ENCODE assay signal across 10 mouse cellular contexts in genomic region chr11:49931037-49931625, GRCm38 (mm10). TPM values are rescaled to one million over a fixed set of nuclear protein-coding genes. Genes with fewer than 3 reads are reported as not detected.
A peak's percentile ranks its signal among the peaks of the same experiment; 100 is the strongest.
DNase-seq lines count a peak whose midpoint lies in the region; ATAC-seq and TF ChIP-seq lines count a peak whose summit lies in the region.
"Had no signal": no experiment of that assay in that cellular context is flagged by ENCODE, and none has a peak within 500 bp of the region (broad histone marks: within the 10 kb centered on the region; RNA-seq: fewer than 3 reads in every experiment).

No protein-coding gene starts in this region.

- no peak for TF ChIP-seq CTCF in intestine, postnatal 0 days (IDR thresholded peaks at IDR 0.05; ENCODE audit: low read depth)

- no peaks in the 10 kb centered on the region for H3K36me3 ChIP-seq in neural tube, embryonic 11.5 days (ENCODE audit: control insufficient read depth, insufficient read depth, low read length)
- H3K36me3 ChIP-seq in hindbrain, embryonic 16.5 days (ENCODE audit: control insufficient read depth, insufficient read depth, low read length) = no peaks in the 10 kb centered on the region
- H3K36me3 ChIP-seq in intestine, postnatal 0 days (ENCODE audit: control insufficient read depth, insufficient read depth) = no peaks in the 10 kb centered on the region

- no peak overlapping the region for H3K9ac ChIP-seq in neural tube, embryonic 11.5 days (ENCODE audit: low read length)
- H3K9ac ChIP-seq in hindbrain, embryonic 16.5 days (ENCODE audit: low read depth, low read length) = no peak overlapping the region
- no peak overlapping the region for H3K9ac ChIP-seq in intestine, postnatal 0 days (ENCODE audit: low read depth, low read length)

- peaks cover 19% of the 10 kb centered on the region for H3K4me1 ChIP-seq in neural tube, embryonic 11.5 days (ENCODE audit: control insufficient read depth, insufficient read depth, low read length)
- peaks cover 22% of the 10 kb centered on the region for H3K4me1 ChIP-seq in hindbrain, embryonic 16.5 days (ENCODE audit: control insufficient read depth, insufficient read depth, low read depth, low read length)
- H3K4me1 ChIP-seq in intestine, postnatal 0 days (replicated peaks; ENCODE audit: control insufficient read depth, insufficient read depth, low read length) = no peaks in the 10 kb centered on the region

- ATAC-seq in neural tube, embryonic 11.5 days (ENCODE audit: insufficient read depth, low FRiP score, low TSS enrichment) = no peak
- ATAC-seq in hindbrain, embryonic 16.5 days = 0 out of 2 replicates have a peak, but pooled peaks have one; percentile 15
- no peak for ATAC-seq in intestine, postnatal 0 days

- H3K4me3 ChIP-seq in neural tube, embryonic 11.5 days (ENCODE audit: low read depth, low read length) = no peak overlapping the region
- H3K4me3 ChIP-seq in hindbrain, embryonic 16.5 days (ENCODE audit: low read length) = no peak overlapping the region
- H3K4me3 ChIP-seq in intestine, postnatal 0 days (ENCODE audit: low read depth, low read length) = no peak overlapping the region

- no peaks in the 10 kb centered on the region for H3K27me3 ChIP-seq in neural tube, embryonic 11.5 days (ENCODE audit: control insufficient read depth, insufficient read depth, low read length)
- H3K27me3 ChIP-seq in hindbrain, embryonic 16.5 days (replicated peaks; ENCODE audit: control insufficient read depth, insufficient read depth, low read length) = no peaks in the 10 kb centered on the region
- no peaks in the 10 kb centered on the region for H3K27me3 ChIP-seq in intestine, postnatal 0 days (replicated peaks; ENCODE audit: control insufficient read depth, insufficient read depth, low read length)

- DNase-seq in gastrocnemius, postnatal 10 days = peak; percentile 34
- no peak for DNase-seq in gastrocnemius, adult 18-20 months (ENCODE audit: low spot score)
- DNase-seq in neural tube, embryonic 11.5 days (ENCODE audit: low spot score) = no peak
- DNase-seq in neural tube, embryonic 10.5 days (ENCODE audit: extremely low spot score, low spot score) = no peak
- no peak for DNase-seq in right cerebral cortex, postnatal 4 days
- no peak for DNase-seq in spleen, postnatal 10 days (ENCODE audit: low spot score in 2 of 2)
- DNase-seq: heart, postnatal 4 days had no signal

- no peaks in the 10 kb centered on the region for H3K9me3 ChIP-seq in neural tube, embryonic 11.5 days (ENCODE audit: control insufficient read depth, low read length)
- H3K9me3 ChIP-seq in hindbrain, embryonic 16.5 days (ENCODE audit: control insufficient read depth, low read length) = no peaks in the 10 kb centered on the region
- no peaks in the 10 kb centered on the region for H3K9me3 ChIP-seq in intestine, postnatal 0 days (ENCODE audit: control insufficient read depth)

- H3K27ac ChIP-seq in neural tube, embryonic 11.5 days (ENCODE audit: low read depth, low read length) = peak overlapping the region; percentile 54
- H3K27ac ChIP-seq in hindbrain, embryonic 16.5 days (ENCODE audit: low read depth, low read length) = peak overlapping the region; percentile 49; the same call in 1 of the 2 replicates
- no peak overlapping the region for H3K27ac ChIP-seq in intestine, postnatal 0 days (ENCODE audit: low read depth, low read length)

- WGBS in neural tube, embryonic 11.5 days = 29% methylated on average over 5 of the region's 5 CpGs
- WGBS in hindbrain, embryonic 16.5 days = 25% methylated on average over 5 of the region's 5 CpGs
- 46% methylated on average over 5 of the region's 5 CpGs for WGBS in intestine, postnatal 0 days

- no peak overlapping the region for H3K4me2 ChIP-seq in neural tube, embryonic 11.5 days (ENCODE audit: low read depth)
- no peak overlapping the region for H3K4me2 ChIP-seq in hindbrain, embryonic 16.5 days (ENCODE audit: low read length)
- no peak overlapping the region for H3K4me2 ChIP-seq in intestine, postnatal 0 days (replicated peaks; ENCODE audit: low read depth)

RNA-seq across cellular contexts. Expression of gene Rasgef1c, which starts 29.5 kb away (rescaled TPM):
- total RNA-seq in gastrocnemius, postnatal 10 days (2021) = 1 to 10 TPM; 1.5 to 1.7 TPM
- under 1 TPM; 0.14 to 0.33 TPM for total RNA-seq in gastrocnemius, adult 18-20 months (2021)
- 8.5 and 10.9 TPM in 2 replicates for polyA plus RNA-seq in neural tube, embryonic 11.5 days (2014; fragmentation: Nextera tagmentation; extraction: Ambion mirVana)
- 34.7 and 36.5 TPM in 2 replicates for polyA plus RNA-seq in hindbrain, embryonic 16.5 days (2015; fragmentation: Nextera tagmentation; extraction: Ambion mirVana)
- polyA plus RNA-seq in intestine, postnatal 0 days (2015; fragmentation: Nextera tagmentation; extraction: Ambion mirVana) = 0.44 and 0.78 TPM in 2 replicates
- total RNA-seq: heart, postnatal 4 days had no signal
- polyA plus RNA-seq: liver, embryonic 16.5 days had no signal
